Mouse (Mus musculus): ENCODE data around the gene Uba5. TPM values are rescaled to one million over a fixed set of nuclear protein-coding genes. Genes with fewer than 3 reads are reported as not detected.

Uba5 gene
- polyA plus RNA-seq, 1 experiment: 9.8 TPM

DNA sequence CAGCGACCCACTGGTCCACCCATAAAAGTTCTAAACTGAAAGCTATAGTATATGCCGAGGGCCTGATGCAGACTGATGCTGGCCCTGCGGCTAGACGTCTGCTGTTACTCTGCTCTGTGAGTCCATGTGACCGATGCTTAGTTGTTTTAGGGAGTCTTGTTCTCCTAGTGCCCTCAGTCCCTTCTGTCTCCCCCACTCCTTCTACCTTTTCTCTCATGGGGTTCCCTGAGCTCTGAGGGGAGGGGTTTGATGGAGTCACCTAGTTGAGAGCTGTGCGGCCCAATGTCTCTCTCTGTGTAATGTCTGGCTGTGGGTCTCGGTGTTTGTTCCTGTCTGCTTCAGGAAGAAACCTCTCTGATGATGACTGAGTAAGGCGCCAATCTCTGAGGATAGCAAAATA lies 35.7 kb downstream of the Uba5 start:
- no peak for TF ChIP-seq GATA1 (IDR thresholded peaks at IDR 0.05; ENCODE audit: low read length)

DNA sequence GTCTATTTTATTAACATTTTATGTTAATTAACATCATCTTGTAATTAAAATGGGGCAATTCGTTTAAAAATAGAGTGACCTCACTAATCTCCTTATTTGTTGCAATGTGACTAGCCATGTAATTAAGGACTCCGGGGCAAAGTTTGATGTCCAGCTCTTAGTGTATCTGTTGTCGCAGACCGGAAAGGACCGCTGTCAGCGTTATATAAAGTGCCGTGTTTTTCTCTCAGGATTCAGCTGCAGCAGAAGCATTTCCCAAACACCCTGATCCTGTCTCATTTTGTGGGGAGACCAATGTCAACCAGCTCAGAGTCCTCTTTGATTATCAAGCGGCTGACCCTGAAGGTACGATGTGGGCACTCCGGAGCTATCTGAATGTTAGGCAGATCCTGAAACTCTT lies 41.9 kb downstream of the Uba5 start:
- TF ChIP-seq GATA1 (IDR thresholded peaks at IDR 0.05; ENCODE audit: low read length): no peak

DNA sequence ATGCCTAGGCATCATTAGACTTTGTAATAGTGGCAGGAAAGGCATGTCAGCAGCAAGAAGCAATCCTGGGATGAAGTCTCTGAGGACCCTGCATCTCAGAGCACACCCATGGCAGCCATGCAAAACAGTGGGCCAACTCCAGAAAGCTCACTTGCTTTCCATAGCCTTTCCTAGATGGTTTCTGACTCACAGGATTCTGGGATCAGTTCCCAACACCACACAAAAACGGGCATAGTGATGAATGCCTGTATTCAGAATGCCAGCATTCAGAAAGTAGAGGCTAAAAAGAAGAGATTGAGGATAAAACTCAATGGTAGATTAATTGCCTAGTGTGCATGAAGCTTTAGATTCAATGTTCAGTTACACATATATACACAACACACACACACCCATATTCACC lies 48.4 kb downstream of the Uba5 start:
- TF ChIP-seq GATA1 (IDR thresholded peaks at IDR 0.05; ENCODE audit: low read length): no peak

DNA sequence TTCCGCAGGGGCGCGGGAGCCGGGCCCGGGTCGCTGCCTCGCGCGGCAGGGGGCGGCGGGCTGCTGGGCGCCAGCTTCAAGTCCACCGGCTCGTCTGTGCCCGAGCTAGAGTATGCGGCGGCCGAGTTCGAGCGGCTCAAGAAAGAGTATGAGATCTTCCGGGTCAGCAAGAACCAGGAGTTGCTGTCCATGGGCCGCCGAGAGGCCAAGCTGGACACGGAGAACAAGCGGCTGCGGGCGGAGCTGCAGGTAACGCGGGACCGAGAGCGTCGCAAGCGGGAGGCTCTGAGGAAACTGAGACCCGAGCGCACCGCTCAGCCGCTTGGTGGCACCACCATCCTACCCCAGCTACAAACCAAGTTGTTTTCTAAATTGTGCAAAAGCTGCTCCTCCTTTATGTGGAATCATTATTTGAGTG lies 60.0 kb downstream of the Uba5 start:
- TF ChIP-seq GATA1 (IDR thresholded peaks at IDR 0.05; ENCODE audit: low read length): no peak

DNA sequence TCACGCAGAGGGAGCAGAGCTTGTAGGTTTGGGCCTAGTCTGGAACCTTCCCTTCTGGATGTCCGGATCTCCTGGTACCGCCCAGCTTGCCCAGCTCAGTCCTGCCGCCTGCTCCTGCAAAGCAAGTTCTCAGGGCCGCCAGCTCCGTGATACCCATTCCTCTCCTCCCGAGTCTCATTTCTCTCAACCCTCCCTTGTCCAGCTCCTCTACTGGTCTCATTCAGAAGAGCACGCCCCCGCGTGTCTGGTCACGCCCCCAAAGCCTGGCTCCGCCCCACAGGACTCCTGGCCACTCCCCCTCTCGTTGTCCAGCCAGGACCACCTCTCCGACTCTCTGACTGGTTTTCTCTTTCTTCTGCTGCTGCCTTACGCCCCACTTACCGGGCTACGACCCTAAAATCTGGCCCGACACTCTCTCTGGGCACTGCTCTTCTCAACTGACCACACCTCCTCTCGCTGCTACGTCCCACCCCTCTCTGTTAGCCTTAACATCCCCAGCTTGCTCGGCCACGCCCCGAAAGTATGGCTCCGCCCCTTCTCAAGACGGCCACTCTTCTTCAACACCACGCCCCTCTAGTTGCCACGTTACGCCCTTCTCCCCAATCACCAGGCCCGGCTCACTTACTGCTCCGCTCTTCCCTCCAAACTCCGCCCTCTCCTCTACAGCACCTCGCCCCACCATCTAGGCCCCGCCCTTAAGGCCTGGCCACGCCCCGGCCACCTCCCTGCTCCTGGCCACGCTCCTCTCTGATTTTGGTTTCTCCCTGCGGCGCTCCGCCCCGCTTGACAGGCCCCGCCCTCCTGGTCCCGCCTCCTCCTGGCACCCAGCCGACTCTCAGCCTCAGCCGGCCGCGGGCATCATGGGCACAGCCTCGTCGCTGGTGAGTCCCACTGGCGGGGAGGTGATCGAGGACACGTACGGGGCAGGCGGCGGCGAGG lies 60.7 kb downstream of the Uba5 start, which contains the start of gene Nphp3:
TSS of gene Nphp3 (plus strand) at position 624 of the 939 bp plus-strand sequence.
- TF ChIP-seq GATA1 (IDR thresholded peaks at IDR 0.05; ENCODE audit: low read length): no peak

DNA sequence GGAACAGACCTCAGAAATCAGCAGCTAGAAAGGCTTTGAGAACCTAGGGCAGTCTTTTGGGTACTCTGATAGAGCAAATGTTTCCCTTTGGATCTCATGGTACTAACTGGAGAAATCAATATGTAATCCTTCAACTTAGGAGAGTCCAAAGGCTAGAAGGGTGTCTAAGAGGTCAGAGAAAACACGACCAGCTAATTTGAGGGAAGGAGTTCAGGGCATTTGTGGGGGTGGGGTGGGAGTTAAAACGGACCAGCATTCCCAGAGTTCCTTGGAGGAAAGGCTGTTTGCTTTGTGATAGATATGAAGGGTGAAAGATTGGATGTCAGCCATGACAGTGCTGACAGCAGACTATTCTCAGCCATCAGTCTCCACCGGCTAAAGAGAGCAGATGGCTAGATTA lies 62.3 kb downstream of the Uba5 start:
- no peak for TF ChIP-seq GATA1 (IDR thresholded peaks at IDR 0.05; ENCODE audit: low read length)

Other genes with a start within 250 kb of the Uba5 start
- not detected in 2 replicates for gene Nphp3, start 60.6 kb downstream of the Uba5 start, polyA plus RNA-seq (2012)
- not detected in 2 replicates for gene Gm28305, start 22.5 kb downstream of the Uba5 start, polyA plus RNA-seq (2012)
- 2.1 and 20.5 TPM in 2 replicates for gene Acad11, start 243 bp upstream of the Uba5 start, polyA plus RNA-seq (2012)
- not detected in 2 replicates for gene Ackr4, start 63.8 kb upstream of the Uba5 start, polyA plus RNA-seq (2012)
- gene Dnajc13, start 199.8 kb upstream of the Uba5 start, polyA plus RNA-seq (2012): 56.9 and 86.7 TPM in 2 replicates

Measured in G1E-ER4 (cell line).